Mouse (Mus musculus) liver, adult 2 months (tissue): ENCODE results near the gene Nfix.

ENCODE experiments used
- CTCF ChIP-seq: fragments of 200-500 bp; IDR thresholded peaks from 2 replicates; pipeline ENCODE4 v1.5.1; 2011; ENCODE audit warnings: low read depth, low read length, control low read depth
- POLR2A ChIP-seq: fragments of 200-500 bp; IDR thresholded peaks from 2 replicates; pipeline ENCODE4 v1.6.1; 2011; ENCODE audit warnings: low read length, control low read depth; ENCODE audit not compliant: insufficient read depth; ENCODE audit errors: extremely low read depth

DNA sequence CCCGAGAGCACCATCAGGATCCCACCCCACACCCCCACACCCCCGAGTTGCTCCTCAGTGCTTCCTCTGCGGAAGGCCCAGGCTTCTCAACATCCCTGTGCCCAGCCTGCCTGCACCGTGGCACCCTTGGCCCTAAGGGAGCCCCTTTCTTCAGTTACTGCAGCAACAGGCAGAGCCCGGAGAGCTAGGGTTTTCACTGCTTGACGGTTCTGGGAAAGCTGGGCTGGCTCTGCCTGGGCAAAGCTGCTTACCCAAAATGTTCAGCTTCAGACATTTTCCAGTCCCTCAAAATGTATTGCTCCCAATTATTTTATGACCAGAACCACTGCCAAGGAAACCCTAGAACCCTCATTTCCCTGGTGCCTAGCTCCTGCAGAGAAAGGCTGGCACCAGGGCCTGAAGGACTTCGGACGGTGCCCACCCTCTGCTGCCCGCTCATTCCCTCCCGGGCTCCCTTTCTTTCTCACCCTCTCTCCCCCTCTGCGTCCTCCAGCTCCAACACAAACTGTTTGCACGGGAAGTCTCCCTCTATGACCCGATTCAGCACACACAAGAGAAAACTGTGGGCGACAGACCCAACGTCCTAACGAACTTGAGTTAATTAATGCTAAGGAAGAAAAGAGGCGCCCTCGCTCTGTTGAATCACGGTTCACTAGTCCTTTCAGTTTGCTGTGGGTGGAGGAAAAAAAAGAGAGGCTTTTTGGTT lies 20.5 kb downstream of the Nfix start:
- TF ChIP-seq POLR2A (no peak), CTCF (no peak)
